Mouse (Mus musculus) gastrocnemius, adult 18-20 months (tissue): Measurements from ENCODE around the gene Usp24. TPM values are rescaled to one million over a fixed set of nuclear protein-coding genes. Genes with fewer than 3 reads are reported as not detected.
"Not testable (repeated sequence)": the region's sequence is repeated elsewhere in the genome, so short reads cannot be mapped to it uniquely, and the experiment has no call there.

ENCODE experiments used
- DNase-seq: peaks from one replicate; pipeline ENCODE4 v3.0.0; 2021; ENCODE audit warnings: low spot score
- total RNA-seq, 2 experiments: library from RNA; stranded (reverse); gene quantifications; 2 replicates each; pipeline ENCODE4 v1.2.3; 2021

Gene Usp24
- total RNA-seq, 2 experiments from 2014 or later: 61.6 to 71.1 TPM

DNA sequence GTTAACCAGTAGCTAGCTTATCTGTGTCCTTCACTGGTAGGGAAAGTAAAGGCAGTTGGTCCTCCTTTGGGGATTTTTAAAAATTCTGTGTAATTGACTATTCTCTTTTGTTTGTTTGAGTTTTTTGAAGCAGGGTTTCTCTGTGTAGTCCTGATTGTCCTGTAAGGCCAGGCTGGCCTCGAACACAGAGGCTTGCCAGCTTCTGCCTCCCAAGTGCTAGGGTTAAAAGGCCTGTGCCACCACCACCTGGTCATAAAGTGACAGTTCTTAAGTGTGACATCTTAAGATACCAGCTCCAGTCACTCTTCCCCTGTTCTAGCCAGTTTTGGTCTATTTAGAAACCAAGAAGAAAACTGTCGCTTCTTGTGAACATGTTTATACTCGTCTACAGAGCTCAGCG lies 2.2 kb downstream of the Usp24 start:
- DNase-seq: no peak

DNA sequence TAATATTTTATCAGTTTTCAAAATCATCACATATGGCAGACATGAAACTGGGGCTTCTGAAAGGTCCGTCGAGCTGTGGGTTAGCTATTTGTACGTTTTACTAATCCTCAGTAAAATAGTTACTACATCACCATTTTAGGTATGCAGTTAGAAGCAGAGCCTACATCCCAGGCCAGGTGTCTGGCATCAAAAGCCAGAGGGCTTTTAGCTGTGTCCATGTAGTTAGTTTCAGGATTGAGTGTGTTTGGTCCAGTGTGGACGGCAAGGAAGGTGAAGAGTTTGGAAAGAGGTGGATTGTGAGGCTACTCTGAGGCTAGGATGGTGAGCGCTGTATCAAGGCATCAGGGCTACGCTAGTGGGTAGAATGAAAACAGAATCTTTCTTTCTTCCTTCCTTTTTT lies 3.0 kb downstream of the Usp24 start:
- DNase-seq: no peak

DNA sequence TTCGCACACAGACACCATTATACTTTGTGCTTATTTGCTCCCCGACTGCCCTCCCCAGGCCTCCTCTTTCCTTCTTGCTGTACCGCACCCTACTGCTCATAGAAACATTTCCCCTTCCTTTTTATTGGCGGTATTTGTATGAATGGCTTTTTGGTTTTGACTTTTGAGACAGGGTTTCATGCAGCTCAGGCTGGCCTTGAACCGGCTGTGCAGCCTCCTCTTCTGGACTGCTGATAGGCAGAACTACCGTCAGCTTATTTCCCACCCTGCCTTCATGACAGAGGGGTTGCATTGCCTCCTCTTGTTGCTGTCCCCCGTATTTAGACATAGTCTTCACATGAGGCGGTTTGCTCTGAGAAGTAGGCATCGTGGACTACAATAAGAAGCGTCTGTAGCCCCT lies 6.8 kb downstream of the Usp24 start:
- no peak for DNase-seq

DNA sequence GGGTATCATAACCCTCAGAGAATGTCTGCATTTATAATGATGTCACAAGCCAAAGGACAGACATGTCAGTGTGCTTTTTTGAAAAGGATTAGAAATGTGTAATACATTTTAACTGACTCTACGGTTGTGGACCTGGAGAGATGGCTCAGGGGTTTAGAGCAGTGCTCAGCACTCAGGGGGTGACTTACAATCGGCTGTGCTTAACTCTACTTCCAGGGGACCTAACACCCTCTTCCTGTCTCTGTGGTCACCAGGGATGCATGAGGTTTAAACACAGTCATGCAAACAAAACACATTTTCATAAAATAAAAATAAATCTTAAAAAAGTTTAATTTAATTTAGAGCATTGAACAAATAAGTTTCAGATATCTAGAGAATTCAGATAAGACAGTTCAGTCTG lies 7.3 kb downstream of the Usp24 start:
- no peak for DNase-seq

DNA sequence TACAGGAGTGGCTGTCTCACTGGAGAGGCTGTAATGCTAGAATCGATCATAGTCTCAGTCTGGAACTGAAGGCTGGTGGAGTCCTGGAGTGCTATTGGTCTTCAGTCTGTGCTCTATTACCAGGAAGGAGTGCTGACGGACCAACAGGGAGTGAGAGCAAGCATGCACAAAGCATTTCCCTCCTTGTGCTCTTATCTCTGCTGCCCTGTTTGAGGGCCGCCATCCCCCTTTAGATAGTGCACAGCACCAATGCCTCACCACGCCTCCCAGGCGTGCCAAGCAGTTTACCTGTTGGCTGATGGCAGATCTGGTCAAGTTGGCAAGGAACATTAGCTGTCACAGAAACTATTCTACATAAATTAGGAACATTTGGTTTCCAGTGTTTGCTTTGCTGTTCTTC lies 11.4 kb downstream of the Usp24 start:
- DNase-seq: no peak

DNA sequence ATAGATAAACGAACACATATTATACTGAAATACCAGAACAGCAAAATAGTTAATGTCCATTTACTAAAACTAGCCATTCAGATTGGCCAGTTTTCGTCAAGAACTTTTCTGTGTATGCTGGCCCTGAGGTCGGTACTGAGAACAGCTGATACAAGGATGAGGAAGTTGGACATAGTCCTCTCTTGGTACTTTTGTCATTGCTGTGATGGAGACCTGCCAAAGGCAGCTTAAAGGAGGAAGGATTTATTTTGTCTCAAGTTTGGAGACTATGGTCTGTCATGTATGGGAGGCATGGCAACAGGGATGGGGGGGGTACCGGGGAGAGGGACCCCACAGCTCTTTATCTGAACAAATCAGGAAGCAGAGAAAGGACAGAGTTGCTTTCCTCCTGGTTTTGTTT lies 12.7 kb downstream of the Usp24 start:
- DNase-seq: no peak

DNA sequence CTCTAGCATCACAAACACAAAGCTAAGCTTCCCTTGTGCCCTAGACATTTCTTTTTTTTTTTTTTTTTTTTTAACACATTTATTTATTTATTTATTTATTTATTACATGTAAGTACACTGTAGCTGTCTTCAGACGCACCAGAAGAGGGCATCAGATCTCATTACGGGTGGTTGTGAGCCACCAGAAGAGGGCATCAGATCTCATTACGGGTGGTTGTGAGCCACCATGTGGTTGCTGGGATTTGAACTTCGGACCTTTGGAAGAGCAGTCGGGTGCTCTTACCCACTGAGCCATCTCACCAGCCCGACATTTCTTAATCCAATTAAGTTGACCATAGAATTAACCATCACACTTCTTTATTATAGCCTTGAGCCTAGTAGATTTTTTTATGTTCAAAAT lies 13.2 kb downstream of the Usp24 start:
- DNase-seq: not testable (repeated sequence)

DNA sequence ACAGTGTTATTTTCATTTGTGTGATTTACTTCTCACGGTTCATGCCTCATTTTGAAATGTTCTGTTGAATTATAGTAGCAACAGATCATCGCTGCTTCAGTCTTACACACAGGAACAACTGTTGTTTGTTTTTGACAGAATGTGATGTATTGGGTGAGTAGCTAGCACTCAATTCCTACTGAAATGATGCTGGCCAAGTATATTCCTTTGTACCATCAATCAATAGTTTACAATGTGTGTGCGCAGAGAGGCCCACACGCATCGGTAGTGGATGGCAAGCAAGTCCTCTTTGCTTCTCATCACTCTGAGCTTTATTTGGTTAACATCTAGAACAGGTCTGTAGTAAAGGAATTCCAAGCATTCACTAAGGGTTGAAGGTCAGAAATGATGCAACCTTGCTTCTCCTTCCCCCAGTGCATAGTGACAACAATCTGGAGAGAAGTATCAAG lies 14.4 kb downstream of the Usp24 start:
- no peak for DNase-seq

DNA sequence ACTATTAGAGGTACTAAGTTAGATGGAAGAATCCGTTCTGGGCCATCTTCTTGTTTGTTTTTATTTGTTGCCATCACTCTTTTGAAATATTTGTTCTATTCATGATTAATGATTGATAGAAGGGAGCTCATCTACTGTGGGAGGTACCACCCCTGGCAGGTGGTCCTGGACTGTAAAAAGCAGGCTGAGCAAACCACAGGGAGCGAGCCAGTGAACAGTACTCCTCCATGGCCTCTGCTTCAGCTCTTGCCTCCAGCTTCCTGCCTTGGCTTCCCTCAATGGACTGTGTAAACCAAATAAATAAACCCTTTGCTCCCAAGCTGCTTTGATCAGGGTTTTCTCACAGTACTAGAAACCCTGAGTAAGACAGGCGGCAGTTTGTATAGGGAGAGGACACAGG lies 17.1 kb downstream of the Usp24 start:
- no peak for DNase-seq

DNA sequence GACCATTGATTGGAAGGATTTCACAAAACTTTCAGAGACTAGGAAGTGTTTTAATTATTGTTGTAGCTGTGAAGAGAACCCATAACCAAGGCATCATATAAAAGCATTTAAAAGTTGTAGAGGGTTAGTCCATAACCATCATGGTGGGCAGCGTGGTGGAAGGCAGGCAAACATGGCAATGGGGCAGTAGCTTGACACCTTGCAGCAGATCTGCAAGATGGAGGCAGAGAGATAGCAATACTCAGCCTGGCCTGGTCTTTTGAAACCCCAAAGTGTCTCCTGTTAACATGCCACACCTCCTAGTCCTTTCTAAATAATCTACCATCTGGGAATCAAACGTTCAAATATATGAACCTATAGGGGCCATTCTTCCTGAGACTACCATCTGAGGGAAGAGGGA lies 17.6 kb downstream of the Usp24 start:
- no peak for DNase-seq

DNA sequence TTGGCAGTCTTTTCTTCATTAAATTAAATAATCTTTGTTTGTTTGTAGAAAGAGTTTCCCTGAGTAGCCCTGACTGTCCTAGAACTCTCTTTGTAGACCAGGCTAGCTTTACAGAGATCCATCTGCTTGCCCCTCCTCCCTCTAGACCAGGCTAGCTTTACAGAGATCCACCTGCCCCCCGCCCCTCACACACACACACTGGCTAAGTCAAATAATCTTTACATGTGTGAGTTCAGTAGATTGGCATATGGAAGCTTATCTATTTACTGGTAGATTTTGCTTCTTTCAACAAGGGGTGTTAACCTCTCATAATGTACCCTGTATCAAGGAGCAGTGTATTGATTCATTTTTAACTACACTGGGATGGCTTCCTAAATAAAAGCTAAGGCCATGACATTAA lies 19.8 kb downstream of the Usp24 start:
- DNase-seq: no peak

DNA sequence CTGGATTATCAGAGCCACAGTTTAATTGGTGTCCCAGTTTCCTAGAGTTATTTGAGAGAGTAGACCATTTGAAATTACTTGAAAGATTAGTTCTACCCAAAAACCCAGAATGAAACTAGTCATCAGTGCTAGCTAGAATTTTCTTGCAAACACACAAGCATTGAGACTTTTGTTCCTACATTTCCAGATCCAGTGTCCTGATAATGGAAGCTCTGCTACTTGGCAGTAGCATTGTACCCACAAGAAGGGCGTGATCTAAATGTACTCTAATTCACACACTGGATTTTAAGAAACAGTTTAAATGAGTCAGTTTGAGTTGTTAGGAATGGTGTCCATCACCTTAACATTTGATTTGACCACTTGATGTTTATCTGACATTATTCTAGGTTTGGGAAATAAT lies 31.7 kb downstream of the Usp24 start:
- DNase-seq: no peak

DNA sequence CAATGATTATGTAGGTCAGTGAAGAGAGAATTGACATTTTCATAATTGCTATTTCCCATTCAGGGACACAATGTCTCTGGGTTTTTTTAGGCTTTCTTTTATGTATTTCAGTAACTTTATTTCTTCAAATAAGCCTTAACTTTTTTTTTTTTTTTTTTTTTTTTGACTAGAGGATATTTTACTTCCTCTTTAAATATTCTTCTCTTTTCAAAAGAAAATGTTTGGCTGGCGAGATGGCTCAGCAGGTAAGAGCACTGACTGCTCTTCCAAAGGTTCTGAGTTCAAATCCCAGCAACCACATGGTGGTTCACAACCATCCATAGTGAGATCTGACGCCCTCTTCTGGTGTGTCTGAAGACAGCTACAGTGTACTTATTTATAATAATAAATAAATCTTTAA lies 39.0 kb downstream of the Usp24 start:
- DNase-seq: not testable (repeated sequence)

DNA sequence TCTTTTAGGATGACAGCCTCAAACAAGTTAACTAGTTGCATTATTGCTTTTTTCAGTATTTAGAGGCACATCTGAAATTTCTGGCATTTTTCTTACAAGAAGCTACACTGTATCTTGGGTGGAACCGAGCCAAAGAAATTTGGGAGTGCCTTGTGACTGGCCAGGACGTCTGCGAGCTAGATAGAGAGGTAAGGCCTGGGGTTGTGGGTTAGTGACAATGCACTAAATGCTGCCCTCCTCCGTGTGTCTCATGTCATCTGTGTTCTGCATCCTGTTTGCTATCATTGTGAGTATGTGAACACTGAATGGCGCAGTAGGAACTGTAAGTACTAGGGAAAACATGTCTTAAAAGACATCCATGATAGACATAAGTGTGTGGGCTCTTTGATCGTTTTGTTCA lies 54.0 kb downstream of the Usp24 start:
- DNase-seq: no peak

DNA sequence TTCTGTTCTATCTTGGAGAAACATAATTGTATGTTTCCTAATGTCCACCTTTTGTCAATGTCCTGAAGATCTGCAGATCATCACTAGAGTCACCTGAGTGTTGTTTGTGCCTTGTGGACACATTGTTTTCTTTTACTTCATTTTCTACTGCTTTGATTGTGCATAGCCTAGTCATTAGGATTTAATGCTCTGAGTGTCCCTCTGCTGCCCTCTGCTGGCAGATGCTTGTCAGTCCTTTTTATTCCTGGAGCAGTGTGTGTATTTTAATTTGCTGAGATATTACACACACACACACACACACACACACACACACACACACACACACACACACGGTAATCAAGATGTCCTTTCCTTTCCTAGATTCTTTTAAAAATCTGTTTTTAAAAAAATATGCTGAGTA lies 59.8 kb downstream of the Usp24 start:
- DNase-seq: peak; percentile 82

DNA sequence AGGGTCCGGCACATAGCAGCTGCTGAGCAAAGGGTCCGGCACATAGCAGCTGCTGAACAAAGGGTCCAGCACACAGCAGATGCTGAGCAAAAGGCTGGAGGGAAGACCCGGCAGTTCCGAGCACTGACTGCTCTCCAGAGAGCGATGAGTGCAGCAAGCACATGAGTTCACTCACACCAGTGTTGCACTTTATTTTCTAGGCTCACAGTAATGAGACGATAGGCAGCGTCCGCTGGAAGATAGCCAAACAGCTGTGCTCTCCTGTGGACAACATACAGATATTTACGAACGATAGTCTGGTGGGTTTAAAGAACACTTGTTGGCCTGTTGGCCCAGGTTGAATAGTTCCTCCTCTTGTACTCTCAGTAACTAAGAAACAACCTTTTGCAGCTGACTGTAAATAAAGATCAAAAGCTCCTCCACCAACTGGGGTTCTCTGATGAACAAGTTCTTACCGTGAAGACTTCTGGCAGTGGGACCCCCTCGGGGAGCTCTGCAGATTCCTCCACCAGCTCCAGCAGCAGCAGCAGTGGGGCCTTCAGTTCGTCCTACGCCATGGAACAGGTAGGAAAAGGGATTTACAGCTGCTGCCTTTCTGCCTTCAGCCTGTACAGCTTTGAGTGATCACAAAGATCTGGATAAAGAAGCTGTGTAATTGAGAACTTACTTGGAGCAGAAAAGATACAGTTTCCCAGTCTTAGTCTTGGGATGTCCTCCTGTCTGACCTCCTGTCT lies 63.0 kb downstream of the Usp24 start:
- no peak for DNase-seq

DNA sequence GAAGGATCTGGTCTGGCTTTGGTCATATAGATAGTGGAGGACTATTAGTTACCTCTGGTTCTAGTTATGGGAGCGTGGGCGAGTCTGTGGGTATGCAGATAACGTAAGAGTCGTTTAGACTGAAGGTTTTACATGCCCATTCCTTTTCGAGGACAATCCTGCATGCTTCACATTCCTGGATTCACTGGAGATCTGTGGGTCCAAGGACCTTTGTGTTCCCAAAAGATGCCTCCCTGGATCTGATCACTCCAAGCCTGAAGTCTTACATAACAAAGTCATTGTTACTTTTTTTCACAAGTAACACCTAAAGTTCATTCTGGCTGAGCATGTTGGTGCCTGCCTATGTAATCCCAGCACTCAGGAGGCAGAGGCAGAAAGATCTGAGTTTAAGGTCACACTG lies 65.1 kb downstream of the Usp24 start:
- DNase-seq: no peak

DNA sequence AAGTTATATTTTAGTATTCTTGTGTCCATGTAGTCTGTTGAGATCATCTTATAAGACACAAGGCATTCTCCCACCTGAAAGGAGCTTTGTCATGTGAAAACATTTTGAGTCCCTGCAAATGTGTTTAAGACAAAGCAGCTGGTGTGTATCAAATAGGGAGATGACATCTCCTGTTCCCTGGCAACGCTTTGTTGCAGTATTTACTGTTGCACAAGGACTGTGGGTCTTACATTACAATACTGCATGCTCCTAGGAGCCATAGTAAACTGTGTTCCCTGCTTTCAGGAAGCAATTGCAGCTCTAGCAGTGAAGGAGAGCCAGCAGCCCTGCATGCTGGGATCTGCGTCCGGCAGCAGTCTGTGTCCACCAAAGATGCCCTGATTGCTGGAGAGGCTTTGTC lies 73.9 kb downstream of the Usp24 start:
- no peak for DNase-seq

DNA sequence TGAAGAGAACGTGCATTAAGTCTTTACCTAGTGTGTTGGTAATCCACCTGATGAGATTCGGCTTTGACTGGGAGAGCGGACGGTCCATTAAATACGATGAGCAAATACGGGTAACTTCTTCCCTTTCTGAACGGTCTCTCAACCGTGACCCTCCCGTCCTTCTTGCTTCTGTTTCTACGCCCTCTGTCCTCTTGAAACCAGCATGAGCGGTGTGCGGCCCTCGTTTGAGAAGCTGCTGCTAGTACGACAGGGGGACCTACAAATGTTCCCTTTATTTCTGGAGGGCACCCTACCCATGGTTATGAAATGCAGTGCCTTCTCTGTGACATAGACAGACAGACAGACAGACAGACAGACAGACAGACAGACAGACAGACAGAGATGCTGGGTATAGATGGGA lies 93.6 kb downstream of the Usp24 start:
- no peak for DNase-seq

DNA sequence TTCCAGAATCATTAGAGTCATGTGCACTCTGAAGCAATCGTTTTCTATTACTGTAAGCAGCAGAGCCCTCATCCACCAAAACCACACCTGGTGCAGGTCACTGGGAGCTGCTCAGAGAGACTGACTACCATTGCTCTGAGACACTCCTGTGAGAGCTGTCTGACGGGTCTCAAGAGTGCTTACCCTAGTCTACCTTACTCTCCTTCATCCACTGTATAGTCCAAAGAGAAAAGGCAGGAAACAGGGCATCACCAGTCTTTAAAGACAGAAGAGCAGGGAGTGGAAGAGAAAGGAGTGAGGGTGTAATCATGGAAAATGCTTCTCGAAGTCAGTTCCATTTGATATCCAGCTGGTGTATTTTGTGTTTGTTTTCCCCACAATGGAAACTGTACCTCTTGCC lies 103.2 kb downstream of the Usp24 start:
- no peak for DNase-seq

DNA sequence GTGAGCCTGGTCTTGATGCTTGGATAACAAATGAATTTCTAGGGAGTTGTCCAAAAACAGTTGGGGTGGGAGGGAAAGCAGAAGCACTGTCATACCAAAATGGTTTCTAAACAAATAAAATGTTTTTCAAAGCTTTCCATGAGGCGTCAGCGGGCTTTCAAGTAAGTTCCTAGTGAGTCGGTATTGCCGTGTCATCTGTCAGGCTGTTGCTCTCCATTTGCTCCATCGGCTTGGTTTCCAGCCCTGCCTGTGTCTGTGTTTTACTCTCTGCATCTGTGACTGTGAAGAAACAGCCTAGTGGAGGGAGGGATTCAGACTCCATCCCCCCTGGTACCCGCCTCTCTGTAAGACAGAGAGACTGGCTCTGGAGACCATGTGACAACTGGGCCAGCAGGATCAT lies 103.8 kb downstream of the Usp24 start:
- no peak for DNase-seq

DNA sequence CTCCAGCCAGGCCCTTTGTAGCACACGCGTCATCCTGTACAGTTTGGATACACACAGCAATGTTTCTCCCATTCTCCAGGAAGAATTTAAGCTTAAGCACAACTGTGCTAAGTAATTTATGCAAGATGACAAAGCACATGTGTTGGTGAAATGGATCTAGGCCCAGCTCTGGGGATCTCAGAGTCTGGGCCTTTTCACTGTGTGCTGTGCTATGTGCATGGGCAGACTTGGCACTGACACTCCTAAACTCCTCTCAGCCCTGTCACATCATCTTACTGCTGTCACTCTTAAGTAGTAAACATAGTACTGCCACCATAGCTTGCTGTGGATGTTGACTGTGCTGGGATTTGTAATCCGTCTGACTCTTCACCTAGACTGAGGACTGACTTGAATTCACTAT lies 106.6 kb downstream of the Usp24 start:
- DNase-seq: no peak

DNA sequence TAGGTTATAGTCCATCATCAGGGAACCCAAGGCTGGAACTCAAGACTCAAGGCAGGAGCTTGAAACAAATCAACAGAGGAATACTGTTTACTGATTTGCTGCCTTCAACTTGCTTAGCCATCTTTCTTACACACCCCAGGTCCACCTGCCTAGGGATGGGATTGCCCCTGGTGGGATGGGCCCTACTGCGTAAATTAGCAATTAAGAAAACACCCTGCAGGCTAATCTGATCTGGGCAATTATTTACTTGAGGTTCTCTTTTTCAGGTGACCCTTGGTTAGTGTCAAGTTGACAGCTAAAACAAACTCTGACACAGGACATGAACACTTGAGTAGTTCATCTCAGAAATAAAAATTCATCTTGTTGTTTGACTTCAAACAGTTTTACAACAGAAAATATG lies 108.5 kb downstream of the Usp24 start:
- DNase-seq: no peak

DNA sequence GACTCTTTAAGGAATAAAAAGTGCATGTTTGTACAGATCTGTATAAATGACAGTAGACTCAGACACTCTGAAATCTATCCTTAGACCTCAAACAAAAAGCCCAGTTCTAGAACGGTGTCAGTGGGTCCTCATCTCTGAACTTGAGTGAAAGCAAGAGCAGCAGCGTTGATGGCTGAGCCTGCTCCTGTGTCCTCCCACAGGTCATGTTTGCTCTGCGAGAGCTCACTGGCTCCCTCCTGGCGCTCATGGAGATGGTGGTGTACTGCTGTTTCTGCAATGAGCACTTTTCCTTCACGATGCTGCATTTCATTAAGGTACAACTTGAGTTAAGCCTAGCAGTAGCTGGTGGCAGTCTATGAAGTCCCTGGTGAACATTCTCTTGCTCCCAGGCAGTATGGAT lies 110.3 kb downstream of the Usp24 start:
- DNase-seq: no peak
